Mouse (Mus musculus) limb, embryonic 14.5 days (tissue): ENCODE results near the gene Zfp281. TPM values are rescaled to one million over a fixed set of nuclear protein-coding genes. Genes with fewer than 3 reads are reported as not detected.

ENCODE experiments used
- ATAC-seq: fragments of 200-750 bp; cut with Nextera tagmentation; 2 replicates; pipeline ENCODE4 v1.8.0; 2017; ENCODE audit warnings: low read depth, moderate number of reproducible peaks, moderate TSS enrichment; ENCODE audit not compliant: low FRiP score
- DNase-seq: peaks from one replicate; pipeline ENCODE4 v3.0.0-alpha.2; 2015; ENCODE audit warnings: low spot score
- H3K27ac ChIP-seq: fragments of 300-500 bp; sonication (generic); replicated peaks from 2 replicates; pipeline ENCODE4 v1.5.1; 2014; ENCODE audit warnings: low read depth, mild to moderate bottlenecking, low read length, moderate library complexity, mixed read lengths
- H3K27me3 ChIP-seq: fragments of 300-500 bp; sonication (generic); 2 replicates; pipeline ENCODE4 v1.6.1; 2014; ENCODE audit warnings: low read length, mixed read lengths; ENCODE audit not compliant: control insufficient read depth, insufficient read depth
- H3K36me3 ChIP-seq: fragments of 300-500 bp; sonication (generic); 2 replicates; pipeline ENCODE4 v1.6.1; 2014; ENCODE audit warnings: mild to moderate bottlenecking, low read length, moderate library complexity, mixed read lengths; ENCODE audit not compliant: control insufficient read depth, insufficient read depth
- H3K4me1 ChIP-seq: fragments of 300-500 bp; sonication (generic); 2 replicates; pipeline ENCODE4 v1.6.1; 2014; ENCODE audit warnings: antibody characterized with exemption, low read length, mixed read lengths; ENCODE audit not compliant: control insufficient read depth, insufficient read depth
- H3K4me2 ChIP-seq: fragments of 300-500 bp; sonication (generic); replicated peaks from 2 replicates; pipeline ENCODE4 v1.6.1; 2014; ENCODE audit warnings: low read depth, mild to moderate bottlenecking, low read length, moderate library complexity; ENCODE audit not compliant: severe bottlenecking
- H3K4me3 ChIP-seq: fragments of 300-500 bp; sonication (generic); replicated peaks from 2 replicates; pipeline ENCODE4 v1.5.1; 2014; ENCODE audit warnings: low read length
- H3K9ac ChIP-seq: fragments of 300-500 bp; sonication (generic); 2 replicates; pipeline ENCODE4 v1.6.1; 2014; ENCODE audit warnings: mild to moderate bottlenecking, low read depth, low read length, moderate library complexity; ENCODE audit not compliant: severe bottlenecking
- H3K9me3 ChIP-seq: fragments of 300-500 bp; sonication (generic); 2 replicates; pipeline ENCODE4 v1.6.1; 2016; ENCODE audit warnings: low read length; ENCODE audit not compliant: control insufficient read depth
- POLR2A ChIP-seq: fragments of 200-500 bp; IDR thresholded peaks from 2 replicates; pipeline ENCODE4 v1.8.0; 2012; ENCODE audit warnings: inconsistent platforms, mild to moderate bottlenecking, moderate library complexity, borderline replicate concordance; ENCODE audit not compliant: insufficient read depth, insufficient read length; ENCODE audit errors: extremely low read depth
- WGBS: fragments of 180-500 bp; shearing (Covaris S2); extraction: QIAGEN DNeasy Blood & Tissue Kit; methylation state at CpG from one replicate; pipeline ENCODE4 v1.1.7; 2014; 5-methylcytosine and 5-hydroxymethylcytosine counted together
- polyA plus RNA-seq, 2 experiments: library from polyadenylated mRNA; depleted of rRNA in 1 of 2; stranded (reverse) in 1 of 2; unstranded in 1 of 2; fragments of >200 nt; fragmentation: Nextera tagmentation in 1 of 2; extraction: Ambion mirVana in 1 of 2; gene quantifications; 2 replicates each; pipeline versions ENCODE4 v1.2.1 to v1.2.3; 2012 to 2014

Zfp281 gene
- polyA plus RNA-seq, 2 experiments, result 11.0 to 21.7 TPM

DNA sequence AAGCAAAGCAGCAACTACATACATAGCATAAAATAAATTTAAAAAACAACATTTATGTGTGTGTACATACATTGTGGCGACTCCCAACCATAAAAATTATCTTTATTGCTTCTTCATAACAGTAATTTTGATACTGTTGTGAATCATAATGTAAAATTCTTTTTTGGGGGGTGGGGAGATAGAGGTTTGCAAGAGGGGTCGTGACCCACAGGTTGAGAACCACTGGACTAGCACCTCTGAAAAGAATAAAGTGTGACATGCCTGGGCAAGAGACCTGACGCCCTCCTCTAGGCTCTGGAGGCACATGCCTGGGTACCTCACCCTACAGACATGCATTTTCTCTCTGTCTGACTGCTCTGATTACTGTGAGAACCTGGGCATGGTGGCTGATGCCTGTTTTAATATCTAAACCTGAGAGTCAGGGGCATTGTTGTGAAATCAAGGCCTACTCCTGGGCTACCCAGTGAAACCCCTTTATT, 53.2 kb downstream of the Zfp281 start:
- Histone ChIP-seq H3K36me3 (no peaks in the 10 kb centered on the region), H3K27me3 (no peaks in the 10 kb centered on the region), H3K9me3 (no peaks in the 10 kb centered on the region), H3K9ac (no peak overlapping the region), H3K27ac (no peak overlapping the region), H3K4me1 (peaks cover 11% of the 10 kb centered on the region), H3K4me3 (no peak overlapping the region), H3K4me2 (no peak overlapping the region)
- 74% methylated on average over 3 of the region's 3 CpGs for WGBS
- DNase-seq, result no peak
- ATAC-seq, result no peak
- TF ChIP-seq POLR2A, result no peak

DNA sequence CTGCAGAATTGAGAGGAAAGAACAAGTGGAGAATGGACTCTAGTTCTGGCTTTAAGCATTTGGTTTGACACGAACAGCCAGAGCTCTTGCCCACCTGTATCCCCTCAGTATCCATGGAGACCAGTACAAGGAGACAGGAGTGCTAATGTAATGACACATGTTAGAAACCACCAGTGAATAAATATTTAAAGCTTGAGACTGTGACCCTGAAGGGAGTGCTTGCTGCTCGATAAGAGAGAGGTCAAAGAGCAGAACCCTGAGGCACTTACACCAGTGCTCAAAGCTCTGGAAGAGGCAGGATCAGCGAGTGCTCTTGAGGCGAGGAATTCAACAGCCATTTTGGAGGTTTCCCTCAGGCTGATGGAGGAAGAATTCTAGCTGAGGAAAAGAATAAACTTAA, 54.1 kb downstream of the Zfp281 start:
- 58% methylated on average over 4 of the region's 4 CpGs for WGBS
- ATAC-seq (no peak), DNase-seq (no peak)
- no peaks in the 10 kb centered on the region for H3K9me3 ChIP-seq
- H3K27me3 ChIP-seq, result no peaks in the 10 kb centered on the region
- H3K4me3 ChIP-seq, result no peak overlapping the region
- H3K27ac ChIP-seq, result no peak overlapping the region
- no peak overlapping the region for H3K4me2 ChIP-seq
- TF ChIP-seq POLR2A, result no peak
- no peak overlapping the region for H3K9ac ChIP-seq
- H3K4me1 ChIP-seq, result peaks cover 15% of the 10 kb centered on the region
- H3K36me3 ChIP-seq, result no peaks in the 10 kb centered on the region

Other genes with a start within 250 kb of the Zfp281 start
- 10.4 and 12.3 TPM in 2 replicates for gene Ddx59, start 209.6 kb upstream of the Zfp281 start, polyA plus RNA-seq (2012; rRNA removed)
- 18.4 and 22.3 TPM in 2 replicates for gene Ddx59, start 209.6 kb upstream of the Zfp281 start, polyA plus RNA-seq (2014; fragmentation: Nextera tagmentation; extraction: Ambion mirVana)
- gene Kif14, start 158.6 kb upstream of the Zfp281 start, polyA plus RNA-seq (2012; rRNA removed), result 4.5 and 5.1 TPM in 2 replicates
- gene Kif14, start 158.6 kb upstream of the Zfp281 start, polyA plus RNA-seq (2014; fragmentation: Nextera tagmentation; extraction: Ambion mirVana), result 6.2 and 6.9 TPM in 2 replicates